Mouse (Mus musculus): ENCODE data around the gene Tmem59l.

DNA sequence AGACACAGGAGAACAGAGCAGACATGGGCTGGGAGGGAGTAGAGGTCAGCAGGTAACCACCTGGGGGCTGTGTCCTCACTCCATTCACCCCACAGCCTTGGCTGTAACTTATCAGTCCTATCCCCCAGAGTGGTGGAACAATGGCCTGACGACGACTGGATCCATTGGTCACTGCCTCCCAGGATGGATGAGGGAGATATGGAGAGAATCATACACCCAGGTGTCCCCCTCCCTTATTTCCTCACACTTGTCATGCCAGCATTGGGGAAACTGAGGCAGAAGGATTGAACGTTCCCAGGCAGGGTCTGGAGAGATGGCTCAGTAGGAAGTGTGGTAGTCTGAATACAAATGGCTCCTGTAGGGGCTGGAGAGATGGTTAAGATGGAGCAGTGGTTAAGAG, 45.6 kb downstream of the Tmem59l start:
- TF ChIP-seq CTCF (IDR thresholded peaks at IDR 0.05; ENCODE audit: insufficient read depth, low read length), result no peak
- no peak for TF ChIP-seq POLR2A (IDR thresholded peaks at IDR 0.05; ENCODE audit: borderline replicate concordance, extremely low read depth, low read depth, low read length)
